Mouse (Mus musculus) erythroblast, embryonic 14.5 days (primary cell): Measurements from ENCODE around the gene Kif26b.

Experiments used
- GATA1 ChIP-seq: IDR thresholded peaks from 2 replicates; pipeline ENCODE4 v1.6.1; 2012; ENCODE audit warnings: low read length, inconsistent platforms, mixed read lengths
- TAL1 ChIP-seq: IDR thresholded peaks from 3 replicates; pipeline ENCODE4 v1.6.1; 2012; ENCODE audit warnings: low read length, inconsistent platforms, mixed read lengths

GRCm38 (mm10) chr1:178544585-178544984, 15.7 kb downstream of the Kif26b start:
- TF ChIP-seq GATA1: no peak
- TF ChIP-seq TAL1: no peak
